Mouse (Mus musculus) thymus, adult 2 months (tissue): ENCODE results near the gene Sorl1. TPM values are rescaled to one million over a fixed set of nuclear protein-coding genes. Genes with fewer than 3 reads are reported as not detected.

Experiments
- DNase-seq: peaks from one replicate; pipeline ENCODE4 v3.0.0; 2021
- H3K27ac ChIP-seq: fragments of 200-500 bp; 2 replicates; pipeline ENCODE4 v1.5.1; 2012; ENCODE audit warnings: low read length, control low read depth; ENCODE audit not compliant: control insufficient read depth, insufficient read depth
- H3K27me3 ChIP-seq: fragments of 200-500 bp; 2 replicates; pipeline ENCODE4 v1.6.1; 2012; ENCODE audit warnings: mild to moderate bottlenecking, low read length, moderate library complexity, mixed read lengths; ENCODE audit not compliant: control insufficient read depth, insufficient read depth
- H3K36me3 ChIP-seq: fragments of 200-500 bp; 2 replicates; pipeline ENCODE4 v1.6.1; 2012; ENCODE audit warnings: mild to moderate bottlenecking, low read length, moderate library complexity; ENCODE audit not compliant: control insufficient read depth, insufficient read depth
- H3K4me1 ChIP-seq: fragments of 200-500 bp; replicated peaks from 2 replicates; pipeline ENCODE4 v1.6.1; 2012; ENCODE audit warnings: low read length; ENCODE audit not compliant: control insufficient read depth, insufficient read depth
- H3K4me3 ChIP-seq: fragments of 200-500 bp; 2 replicates; pipeline ENCODE4 v1.5.1; 2012; ENCODE audit warnings: mild to moderate bottlenecking, low read length, control low read depth, moderate library complexity; ENCODE audit not compliant: control insufficient read depth, insufficient read depth
- CTCF ChIP-seq: fragments of 200-500 bp; IDR thresholded peaks from 2 replicates; pipeline ENCODE4 v1.5.1; 2012; ENCODE audit warnings: mild to moderate bottlenecking, control low read depth, low read length, moderate library complexity, borderline replicate concordance; ENCODE audit not compliant: control insufficient read depth, poor library complexity, insufficient read depth; ENCODE audit errors: extremely low read depth
- POLR2A ChIP-seq: fragments of 200-500 bp; IDR thresholded peaks from 2 replicates; pipeline ENCODE4 v1.6.1; 2012; ENCODE audit warnings: mild to moderate bottlenecking, low read length, control low read depth, moderate library complexity; ENCODE audit not compliant: control insufficient read depth, poor library complexity, insufficient read depth; ENCODE audit errors: extremely low read depth
- WGBS: fragments of 180-500 bp; shearing (Covaris S2); methylation state at CpG from one replicate; pipeline ENCODE4 v1.1.7; 2018; 5-methylcytosine and 5-hydroxymethylcytosine counted together
- polyA plus RNA-seq: library from polyadenylated mRNA; depleted of rRNA; stranded (reverse); fragments of >200 nt; gene quantifications from 2 replicates; pipeline ENCODE4 v1.2.3, GENCODE M21; 2012

The Sorl1 gene
- polyA plus RNA-seq, 1 experiment = 27.7 TPM

GRCm38 (mm10) chr9:42113316-42113715 lies 10.8 kb downstream of the Sorl1 start:
- DNase-seq = no peak
- 90% methylated on average over 5 of the region's 5 CpGs for WGBS
- H3K4me1 ChIP-seq = peaks cover 12% of the 10 kb centered on the region

DNA sequence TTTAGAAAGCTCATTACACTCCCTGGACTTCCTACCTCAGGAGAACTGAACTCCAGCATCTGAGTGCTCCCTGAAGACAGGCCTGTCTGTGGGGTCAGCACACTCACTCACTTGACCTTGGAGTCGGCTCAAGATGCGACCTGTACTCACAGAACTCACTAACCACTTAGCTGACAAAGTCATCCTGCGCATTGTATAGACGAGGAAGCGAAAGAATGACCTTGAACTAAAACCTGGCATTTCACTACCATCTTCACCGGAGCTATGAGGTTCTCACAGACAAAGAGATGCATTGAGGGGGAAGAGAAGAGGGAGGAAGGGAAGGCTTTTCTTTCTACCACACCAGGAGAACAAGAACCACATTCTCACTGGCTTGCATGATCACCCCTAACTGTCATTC lies 11.4 kb downstream of the Sorl1 start:
- Histone ChIP-seq H3K4me1 (peaks cover 17% of the 10 kb centered on the region), H3K36me3 (no peaks in the 10 kb centered on the region), H3K27me3 (no peaks in the 10 kb centered on the region), H3K27ac (no peak overlapping the region), H3K4me3 (no peak overlapping the region)
- WGBS = 94% methylated on average over 6 of the region's 6 CpGs
- TF ChIP-seq POLR2A (no peak), CTCF (no peak)
- no peak for DNase-seq

More at GRCm38 (mm10) chr9:42113316-42113715, 10.8 kb downstream of the Sorl1 start:
- Histone ChIP-seq H3K27me3 (no peaks in the 10 kb centered on the region), H3K27ac (no peak overlapping the region), H3K4me3 (no peak overlapping the region), H3K36me3 (no peaks in the 10 kb centered on the region)
- no peak for TF ChIP-seq POLR2A
- no peak for TF ChIP-seq CTCF

DNA sequence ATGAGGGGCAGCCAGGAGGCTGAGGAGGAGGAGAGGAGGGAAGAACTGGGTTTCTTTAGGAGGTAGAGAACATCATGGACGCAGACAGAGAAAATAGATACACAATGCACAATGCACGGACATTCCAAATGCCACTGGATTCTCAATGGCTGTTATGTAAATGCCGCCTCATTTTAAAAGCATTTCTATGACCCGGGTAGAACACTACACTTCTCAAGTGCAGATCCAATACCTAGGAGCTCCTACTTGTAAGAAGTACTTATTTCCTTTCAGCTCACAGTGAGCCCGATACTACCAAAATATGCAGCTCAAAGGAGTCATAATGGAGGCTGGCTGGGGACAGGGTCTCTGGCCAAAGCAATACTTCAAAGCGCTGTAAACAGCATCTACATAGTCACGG lies 12.8 kb downstream of the Sorl1 start:
- peaks cover 17% of the 10 kb centered on the region for H3K4me1 ChIP-seq
- no peaks in the 10 kb centered on the region for H3K36me3 ChIP-seq
- no peak for DNase-seq
- 98% methylated on average over 7 of the region's 7 CpGs for WGBS
- TF ChIP-seq CTCF = no peak
- TF ChIP-seq POLR2A = no peak
- H3K27ac ChIP-seq = no peak overlapping the region
- H3K27me3 ChIP-seq = no peaks in the 10 kb centered on the region
- no peak overlapping the region for H3K4me3 ChIP-seq

- Histone ChIP-seq H3K27ac (no peak overlapping the region), H3K27me3 (no peaks in the 10 kb centered on the region), H3K36me3 (no peaks in the 10 kb centered on the region), H3K4me1 (peaks cover 17% of the 10 kb centered on the region), H3K4me3 (no peak overlapping the region)
- DNase-seq = no peak
- TF ChIP-seq POLR2A = no peak
- no peak for TF ChIP-seq CTCF
- WGBS = 94% methylated on average over 9 of the region's 9 CpGs
These were observed 14.2 kb downstream of the Sorl1 start for GRCm38 (mm10) chr9:42109837-42110451.

- Histone ChIP-seq H3K27ac (peak overlapping the region; percentile 63; the same call in 1 of the 2 replicates), H3K4me3 (no peak overlapping the region), H3K4me1 (peaks cover 17% of the 10 kb centered on the region), H3K27me3 (no peaks in the 10 kb centered on the region), H3K36me3 (no peaks in the 10 kb centered on the region)
- DNase-seq = no peak
- WGBS = 85% methylated on average over 5 of the region's 5 CpGs
- TF ChIP-seq CTCF (no peak), POLR2A (no peak)
These were observed 15.0 kb downstream of the Sorl1 start for GRCm38 (mm10) chr9:42109131-42109530.

- Histone ChIP-seq H3K36me3 (no peaks in the 10 kb centered on the region), H3K27ac (peak overlapping the region; percentile 89), H3K4me3 (no peak overlapping the region), H3K4me1 (peaks cover 17% of the 10 kb centered on the region), H3K27me3 (no peaks in the 10 kb centered on the region)
- WGBS = 9% methylated on average over 6 of the region's 6 CpGs
- peak; percentile 72 for DNase-seq
- 0 out of 2 replicates have a peak, but pooled peaks have one; percentile 35 for TF ChIP-seq POLR2A
- TF ChIP-seq CTCF = no peak
These were observed 15.6 kb downstream of the Sorl1 start for GRCm38 (mm10) chr9:42108369-42108951.

- no peaks in the 10 kb centered on the region for H3K36me3 ChIP-seq
- TF ChIP-seq CTCF (no peak), POLR2A (no peak)
- no peaks in the 10 kb centered on the region for H3K27me3 ChIP-seq
- peaks cover 17% of the 10 kb centered on the region for H3K4me1 ChIP-seq
- no peak overlapping the region for H3K4me3 ChIP-seq
- no peak for DNase-seq
- 97% methylated on average over 10 of the region's 10 CpGs for WGBS
- no peak overlapping the region for H3K27ac ChIP-seq
These were observed 17.0 kb downstream of the Sorl1 start for GRCm38 (mm10) chr9:42107062-42107461.

- Histone ChIP-seq H3K27me3 (no peaks in the 10 kb centered on the region), H3K27ac (no peak overlapping the region), H3K36me3 (no peaks in the 10 kb centered on the region), H3K4me1 (peaks cover 17% of the 10 kb centered on the region), H3K4me3 (no peak overlapping the region)
- WGBS = 97% methylated on average over 7 of the region's 7 CpGs
- no peak for TF ChIP-seq POLR2A
- no peak for TF ChIP-seq CTCF
- no peak for DNase-seq
These were observed 17.8 kb downstream of the Sorl1 start for GRCm38 (mm10) chr9:42106305-42106704.
